Mouse (Mus musculus) cerebellum, adult 11-12 months (tissue): ENCODE measurements around the gene Pnkd.

ENCODE experiments used
- DNase-seq: peaks from one replicate; pipeline ENCODE4 v3.0.0; 2022

The Pnkd gene

GRCm38 (mm10) chr1:74284543-74285160 lies at the start of gene Pnkd, which contains the start of gene Aamp:
Pnkd (plus strand) TSS chr1:74284930.
Aamp (minus strand) TSS chr1:74284738.
- peak; percentile 100 for DNase-seq

GRCm38 (mm10) chr1:74235938-74236589 lies 48.7 kb upstream of the Pnkd start, which contains the start of gene Arpc2:
Arpc2 (plus strand) TSS chr1:74236084.
- DNase-seq: peak; percentile 97

GRCm38 (mm10) chr1:74236590-74237317 lies 48.0 kb upstream of the Pnkd start:
- DNase-seq: peak; percentile 60

GRCm38 (mm10) chr1:74237671-74238070 lies 47.1 kb upstream of the Pnkd start:
- no peak for DNase-seq

GRCm38 (mm10) chr1:74238136-74238535 lies 46.6 kb upstream of the Pnkd start:
- DNase-seq: no peak

- DNase-seq: no peak
These were observed 45.6 kb upstream of the Pnkd start for GRCm38 (mm10) chr1:74239162-74239561.

GRCm38 (mm10) chr1:74239618-74240017 lies 45.1 kb upstream of the Pnkd start:
- DNase-seq: no peak

GRCm38 (mm10) chr1:74240311-74240710 lies 44.4 kb upstream of the Pnkd start:
- DNase-seq: no peak

- no peak for DNase-seq
These were observed 43.9 kb upstream of the Pnkd start for GRCm38 (mm10) chr1:74240832-74241231.

GRCm38 (mm10) chr1:74245525-74245924 lies 39.2 kb upstream of the Pnkd start:
- DNase-seq: no peak

- no peak for DNase-seq
These were observed 35.9 kb upstream of the Pnkd start for GRCm38 (mm10) chr1:74248799-74249198.

- DNase-seq: no peak
These were observed 35.3 kb upstream of the Pnkd start for GRCm38 (mm10) chr1:74249331-74249980.

GRCm38 (mm10) chr1:74250096-74250495 lies 34.6 kb upstream of the Pnkd start:
- DNase-seq: no peak

GRCm38 (mm10) chr1:74255704-74256345 lies 28.9 kb upstream of the Pnkd start:
- no peak for DNase-seq

- DNase-seq: no peak
These were observed 27.9 kb upstream of the Pnkd start for GRCm38 (mm10) chr1:74256782-74257181.

- DNase-seq: no peak
These were observed 22.2 kb upstream of the Pnkd start for GRCm38 (mm10) chr1:74262510-74262909.

GRCm38 (mm10) chr1:74268750-74269149 lies 16.0 kb upstream of the Pnkd start:
- DNase-seq: no peak

GRCm38 (mm10) chr1:74271659-74272058 lies 13.1 kb upstream of the Pnkd start:
- DNase-seq: no peak

- DNase-seq: no peak
These were observed 9.7 kb upstream of the Pnkd start for GRCm38 (mm10) chr1:74275015-74275414.

GRCm38 (mm10) chr1:74277041-74277440 lies 7.7 kb upstream of the Pnkd start:
- DNase-seq: no peak

GRCm38 (mm10) chr1:74277883-74278537 lies 6.7 kb upstream of the Pnkd start:
- DNase-seq: no peak

- no peak for DNase-seq
These were observed 6.2 kb upstream of the Pnkd start, which contains the start of gene Gpbar1 for GRCm38 (mm10) chr1:74278538-74278937. Gpbar1 (plus strand) TSS chr1:74278550.
